Mouse (Mus musculus) kidney, adult 11 months (tissue): ENCODE data around the gene Babam2.

ENCODE experiments used
- DNase-seq: peaks from one replicate; pipeline ENCODE4 v3.0.0; 2022

The Babam2 gene

DNA sequence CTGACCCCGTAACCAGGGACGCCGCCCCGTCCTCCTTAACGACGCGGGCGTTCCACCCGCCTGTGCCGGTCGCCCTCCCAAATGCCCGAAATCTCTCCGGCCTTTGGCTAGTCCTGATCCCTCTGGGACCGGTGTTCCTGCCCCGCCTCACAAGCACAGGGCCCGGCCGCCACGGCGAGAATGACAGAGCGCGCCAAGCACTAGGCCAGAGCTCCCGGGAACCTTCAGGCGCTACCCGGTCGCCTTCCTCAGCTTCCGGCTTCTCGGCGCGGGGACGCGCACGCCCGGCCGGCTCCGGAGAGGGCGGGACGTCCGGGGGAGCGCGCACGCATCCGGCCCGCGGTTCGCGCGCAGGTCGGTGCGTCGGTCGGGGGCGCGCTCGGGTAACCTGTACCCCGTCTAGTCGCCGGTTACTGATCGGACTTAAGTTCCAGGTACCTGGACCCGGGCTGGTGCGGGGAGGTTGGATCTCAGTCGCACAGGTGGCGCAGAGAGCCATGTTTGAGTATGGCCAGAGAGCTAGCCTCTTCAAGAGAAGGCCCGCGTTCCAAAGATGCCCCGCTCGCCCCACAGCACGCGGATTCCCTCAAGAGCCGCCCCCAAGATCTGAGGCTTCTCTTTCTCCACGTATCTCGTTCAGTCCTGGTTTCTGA, at the start of gene Babam2:
TSS of gene Babam2 (plus strand) at position 41 of the 653 bp plus-strand sequence.
- DNase-seq = peak; percentile 91

DNA sequence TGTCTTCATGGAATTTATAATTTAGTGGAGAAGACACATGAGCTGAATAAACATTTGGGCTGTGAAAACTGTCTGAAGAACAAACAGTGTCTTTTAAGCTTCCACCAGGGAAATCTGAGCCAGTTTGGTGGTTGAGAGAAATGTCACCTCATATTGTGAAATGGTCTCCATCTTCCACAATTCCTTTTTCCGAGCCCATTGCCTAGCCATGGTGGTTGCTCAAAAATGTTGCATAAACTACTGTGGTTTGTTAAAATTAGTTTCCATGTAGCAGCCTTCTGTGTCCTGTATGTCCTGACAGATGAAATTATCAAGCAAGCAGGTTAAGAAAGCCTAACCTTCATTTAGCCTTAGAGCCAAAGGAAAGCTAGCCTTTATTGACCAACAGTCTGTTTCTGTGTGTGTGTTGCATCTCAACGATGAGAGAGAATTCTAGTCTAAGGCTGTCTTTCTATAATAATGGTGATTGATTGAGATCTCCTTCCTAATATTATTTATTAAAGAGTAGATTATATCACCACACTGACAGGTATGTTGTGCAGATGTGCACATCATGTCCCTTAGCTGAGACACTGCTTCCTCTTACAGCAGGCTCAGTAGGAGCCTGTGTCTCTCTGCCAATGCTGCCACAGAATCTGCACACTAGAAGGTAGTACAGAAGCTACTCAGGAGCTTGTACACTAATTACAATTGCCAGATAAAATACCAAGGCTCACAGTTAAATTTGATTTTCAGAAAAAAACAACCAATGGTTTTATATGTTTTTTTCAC, 46.8 kb upstream of the Babam2 start:
- DNase-seq = no peak

DNA sequence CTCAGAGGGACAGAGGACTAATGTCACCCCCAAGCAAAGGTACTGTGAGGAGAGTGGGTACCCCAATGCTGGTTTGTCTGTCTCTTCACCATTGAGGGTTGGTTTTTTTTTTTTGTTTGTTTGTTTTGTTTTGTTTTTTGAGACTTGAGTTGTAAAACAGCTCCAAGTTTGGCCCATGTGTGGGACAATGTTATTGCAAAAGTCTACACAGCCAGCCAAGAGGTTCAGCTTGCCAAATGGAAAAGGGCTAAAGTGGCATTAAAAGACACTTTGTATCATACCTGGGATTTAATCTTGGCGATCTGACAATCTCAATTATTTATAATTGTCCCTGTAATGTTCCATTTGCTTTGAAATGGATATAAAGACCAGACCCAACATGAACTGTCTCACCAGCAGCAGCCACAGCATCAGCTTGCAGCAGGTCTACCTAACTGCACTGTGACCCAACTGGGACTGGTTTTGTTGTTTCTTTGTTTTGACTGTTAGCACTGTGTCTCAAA, 41.7 kb upstream of the Babam2 start:
- no peak for DNase-seq

DNA sequence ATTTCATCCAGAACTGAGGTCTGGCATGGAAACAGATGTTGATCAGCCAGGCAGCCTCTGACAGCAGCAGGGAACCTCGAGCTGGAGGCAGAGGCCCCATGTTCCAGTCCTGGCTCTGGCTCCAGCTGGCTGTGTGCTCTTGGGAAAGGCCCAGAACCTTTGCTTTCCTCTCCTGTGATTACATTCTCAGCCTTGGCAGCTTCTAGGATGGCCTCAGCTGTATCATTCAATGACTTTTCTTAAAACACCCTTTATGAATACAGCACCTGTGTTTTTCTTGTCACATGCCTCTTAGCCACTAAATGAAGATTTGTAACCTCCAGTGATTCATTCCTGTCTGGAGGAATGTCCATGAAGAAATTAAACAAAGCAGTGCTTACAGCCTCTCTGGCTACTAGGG, 31.3 kb upstream of the Babam2 start:
- no peak for DNase-seq

DNA sequence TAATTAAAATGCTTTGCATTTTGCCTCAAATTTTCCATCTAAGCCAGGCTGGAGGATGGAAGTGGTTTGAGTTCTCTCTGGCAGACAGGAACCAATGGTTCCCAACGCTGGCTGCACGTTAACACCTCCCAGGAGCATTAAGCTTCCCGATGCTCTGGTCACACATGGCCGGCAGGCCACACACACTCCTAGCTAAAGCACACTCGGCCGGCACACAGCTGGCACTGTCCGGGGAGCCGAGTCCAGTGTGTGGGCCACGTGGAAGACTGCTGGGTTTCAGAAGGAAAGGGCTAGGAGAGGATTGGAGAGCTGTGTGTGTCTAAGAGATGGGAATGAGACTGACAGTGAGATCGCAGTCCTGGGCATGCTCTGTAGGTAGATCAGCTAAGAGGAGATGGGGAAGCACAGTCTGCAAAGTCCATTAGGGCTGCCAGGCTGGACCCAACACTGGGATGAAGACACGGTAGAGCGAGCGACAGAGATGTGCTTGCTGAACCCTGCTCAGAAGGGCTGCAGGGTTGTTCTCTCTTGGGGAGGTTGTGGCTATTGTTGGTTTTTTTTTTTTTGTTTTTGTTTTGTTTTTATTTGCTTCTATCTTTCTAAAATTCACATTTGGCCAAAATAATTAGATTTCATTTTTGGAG, 29.0 kb upstream of the Babam2 start:
- DNase-seq = no peak

DNA sequence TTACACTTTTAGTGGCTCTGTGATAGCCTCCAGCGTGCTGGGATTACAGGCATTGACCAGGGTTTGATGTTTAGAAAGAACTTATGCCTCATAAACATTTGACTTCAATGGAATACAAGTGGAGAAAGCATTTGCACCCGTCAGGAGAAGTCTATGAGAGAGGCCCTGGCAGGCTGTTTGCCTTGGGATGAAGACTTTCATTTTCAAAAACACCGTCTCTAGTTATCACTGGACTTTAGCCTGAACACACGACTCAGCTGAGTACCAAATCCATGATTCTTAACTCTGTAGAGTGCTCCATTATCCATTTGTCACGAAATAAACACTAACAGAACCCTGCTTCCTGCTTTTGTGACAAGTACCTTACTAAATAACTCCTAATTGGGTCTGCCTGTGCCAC, 27.5 kb upstream of the Babam2 start:
- no peak for DNase-seq

DNA sequence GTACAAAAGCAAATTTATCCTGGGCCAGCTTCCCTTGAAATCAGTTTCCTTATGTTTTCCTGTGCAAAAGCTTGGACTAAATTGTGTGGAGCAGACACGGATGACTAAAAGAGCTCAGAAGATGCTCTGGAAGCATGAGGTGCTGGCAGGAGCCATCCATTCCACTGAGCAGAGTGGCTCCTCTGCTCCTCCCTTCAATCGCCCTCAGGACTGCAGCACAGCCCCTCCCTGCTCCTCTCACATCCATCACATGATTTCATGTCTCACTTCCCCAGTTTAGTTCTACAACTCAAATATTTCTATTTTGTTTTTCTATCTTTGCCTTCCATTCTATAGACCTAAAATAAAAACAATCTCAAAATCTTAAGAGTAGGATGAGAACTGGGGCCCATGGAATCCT, 26.3 kb upstream of the Babam2 start:
- no peak for DNase-seq

DNA sequence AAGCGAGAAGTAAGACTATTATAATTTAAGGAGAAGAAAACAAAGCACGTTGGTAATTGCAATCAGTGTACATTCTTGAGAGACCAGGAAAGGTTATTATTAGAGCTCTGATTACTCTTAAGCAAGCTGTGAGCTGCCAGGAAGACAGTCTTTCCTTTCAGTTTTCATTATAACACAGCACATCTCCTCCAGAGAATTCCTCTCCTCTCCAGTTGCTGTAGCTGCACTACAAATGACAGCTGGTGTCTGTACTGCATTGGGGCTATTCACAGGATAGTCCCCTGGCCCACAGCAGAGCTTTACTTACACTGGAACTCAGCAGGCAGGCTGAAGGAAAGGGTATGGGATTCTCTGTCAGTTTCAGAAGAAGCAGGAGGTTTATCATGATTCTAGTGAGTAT, 24.1 kb upstream of the Babam2 start:
- no peak for DNase-seq

DNA sequence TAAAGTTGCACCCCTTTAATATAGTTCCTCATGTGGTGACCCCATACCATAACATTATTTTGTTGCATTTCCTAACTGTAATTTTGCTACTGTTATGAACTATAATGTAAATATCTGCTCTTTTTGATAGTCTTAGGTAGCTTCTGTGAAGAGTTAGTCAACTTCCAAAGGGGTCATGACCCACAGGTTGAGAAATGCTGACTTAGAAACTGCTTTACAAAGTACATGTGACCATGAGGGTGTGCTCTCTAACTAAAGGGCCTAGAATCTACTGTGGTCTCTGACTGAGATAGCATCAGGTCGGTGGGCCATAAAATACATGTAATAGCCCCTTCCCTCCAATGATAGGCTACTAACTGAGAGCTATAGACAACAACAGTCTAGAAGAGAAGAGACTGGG, 19.5 kb upstream of the Babam2 start:
- no peak for DNase-seq

DNA sequence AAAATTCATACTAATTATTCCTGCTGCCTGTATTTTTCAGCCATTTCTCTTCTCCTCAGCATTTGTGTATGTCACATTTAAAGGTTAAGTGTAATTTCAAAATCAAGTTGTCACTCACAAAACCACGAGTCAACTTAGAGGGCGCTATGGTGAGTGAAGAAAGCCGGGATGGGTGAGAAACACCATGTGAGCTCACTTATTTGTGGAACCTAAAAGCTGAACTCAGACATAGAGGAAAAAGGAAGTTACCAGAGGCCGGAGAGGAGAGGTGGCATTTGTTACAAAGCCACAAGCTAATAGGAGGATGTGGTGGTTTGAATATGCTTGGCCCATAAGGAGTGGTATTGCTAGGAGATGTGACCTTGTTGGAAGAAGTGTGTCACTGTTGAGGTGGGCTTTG, 17.3 kb upstream of the Babam2 start:
- DNase-seq = no peak

DNA sequence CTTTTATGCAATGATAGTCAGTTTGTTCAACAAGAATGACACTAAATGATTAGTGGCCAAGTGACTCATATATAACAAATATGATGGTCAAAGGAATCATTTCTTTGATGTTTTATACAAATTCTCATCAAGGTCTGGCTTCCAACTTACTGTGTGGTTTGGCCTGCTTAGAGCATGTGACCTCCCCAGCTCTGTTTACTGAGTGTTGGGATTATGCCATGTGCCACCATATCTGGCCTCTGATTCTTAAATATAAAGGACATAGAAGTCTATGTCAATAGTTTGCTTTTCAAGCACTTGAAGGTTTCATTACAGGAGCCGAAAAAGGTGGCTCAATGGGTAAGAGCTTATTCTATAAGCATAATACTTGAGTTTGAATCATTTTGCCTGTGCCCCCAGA, 15.2 kb upstream of the Babam2 start:
- DNase-seq = no peak

DNA sequence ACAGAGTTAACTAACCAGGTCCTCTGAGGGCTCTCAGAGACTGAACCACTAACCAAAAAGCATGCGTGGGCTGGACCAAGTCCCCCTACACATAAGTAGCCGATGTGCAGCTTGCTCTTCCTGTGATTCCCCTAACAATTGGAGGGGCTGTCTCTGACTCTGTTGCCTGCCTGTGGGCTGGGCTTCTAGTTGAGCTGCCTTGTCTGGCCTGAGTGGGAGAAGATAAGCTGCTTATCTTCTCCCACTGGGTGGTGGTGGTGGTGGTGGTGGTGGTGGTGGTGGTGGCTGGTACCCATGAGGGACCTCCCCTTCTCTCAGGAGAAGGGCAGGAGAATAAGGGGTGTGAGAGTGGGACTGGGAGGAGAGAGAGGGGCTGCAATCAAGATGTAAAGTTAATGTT, 11.4 kb upstream of the Babam2 start:
- no peak for DNase-seq

DNA sequence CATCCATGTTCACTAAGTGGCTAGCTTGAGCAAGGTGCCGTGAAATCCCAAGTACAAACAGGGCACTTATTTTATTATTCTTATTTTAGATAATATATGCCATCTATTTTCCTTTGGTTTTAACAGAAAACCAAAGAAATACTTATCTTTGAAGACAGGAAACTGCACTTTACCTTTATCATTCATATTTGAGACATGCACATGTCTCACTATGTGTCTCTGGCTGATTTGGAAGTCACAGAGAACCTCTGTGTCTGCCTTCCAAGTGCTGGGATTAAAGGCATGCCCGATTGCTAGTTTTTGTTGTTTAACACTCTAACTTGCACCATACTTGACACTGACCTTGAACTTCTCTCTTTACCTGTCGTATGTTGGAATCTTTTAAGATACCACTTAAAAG, 9.5 kb upstream of the Babam2 start:
- DNase-seq = no peak

DNA sequence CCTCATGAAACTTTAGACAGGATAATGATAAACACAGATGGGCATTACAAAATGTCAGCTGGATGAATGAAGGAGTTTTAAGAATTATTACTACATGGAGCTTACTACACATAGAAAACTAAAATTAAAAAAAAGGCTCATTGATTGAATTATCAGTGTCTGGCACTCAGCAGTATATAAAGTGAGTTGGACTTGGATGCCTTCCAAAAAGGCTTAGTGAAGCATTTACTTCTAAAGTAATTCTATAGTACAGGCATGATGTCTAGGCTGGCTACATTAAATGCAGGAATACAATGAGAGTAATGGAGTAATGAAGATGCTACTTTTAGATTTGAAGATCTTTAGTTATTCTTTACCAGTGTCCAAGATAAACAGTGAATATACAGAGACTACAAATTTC, 4.3 kb upstream of the Babam2 start:
- DNase-seq = no peak

DNA sequence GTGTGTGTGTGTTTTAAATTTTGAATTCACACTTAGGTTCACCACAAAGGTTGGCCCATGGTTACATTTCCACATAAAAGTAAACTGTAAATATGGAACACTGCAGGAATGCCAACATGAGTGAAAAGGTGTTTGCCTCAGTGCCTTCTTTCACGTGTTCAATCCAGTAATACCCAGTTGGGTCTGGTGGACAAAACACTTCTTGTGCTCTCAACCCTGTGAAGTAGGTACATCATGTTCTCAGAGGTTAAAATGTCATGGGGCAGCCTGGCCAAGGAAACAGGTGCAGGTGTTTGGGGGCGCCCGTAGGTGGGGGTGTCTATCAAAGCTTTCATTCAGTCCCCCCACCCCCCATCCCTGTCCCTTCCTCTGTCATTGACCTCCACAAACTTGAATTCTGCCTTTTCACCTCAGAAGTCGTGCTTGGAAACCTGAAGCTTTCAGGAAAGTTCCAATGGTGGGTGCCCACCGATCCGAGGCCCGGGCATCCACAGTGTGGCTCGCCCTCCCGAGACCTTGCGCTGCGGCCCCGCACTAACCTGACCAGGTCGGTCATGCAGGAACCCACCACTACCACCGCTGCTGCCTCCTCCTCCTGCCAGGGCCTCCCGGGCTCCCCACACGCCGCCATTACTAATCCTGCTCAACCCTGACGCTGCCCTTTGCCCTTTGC, 377 bp upstream of the Babam2 start, which contains the start of gene Rbks:
TSS of gene Rbks (minus strand) at position 657 of the 673 bp plus-strand sequence.
- no peak for DNase-seq

DNA sequence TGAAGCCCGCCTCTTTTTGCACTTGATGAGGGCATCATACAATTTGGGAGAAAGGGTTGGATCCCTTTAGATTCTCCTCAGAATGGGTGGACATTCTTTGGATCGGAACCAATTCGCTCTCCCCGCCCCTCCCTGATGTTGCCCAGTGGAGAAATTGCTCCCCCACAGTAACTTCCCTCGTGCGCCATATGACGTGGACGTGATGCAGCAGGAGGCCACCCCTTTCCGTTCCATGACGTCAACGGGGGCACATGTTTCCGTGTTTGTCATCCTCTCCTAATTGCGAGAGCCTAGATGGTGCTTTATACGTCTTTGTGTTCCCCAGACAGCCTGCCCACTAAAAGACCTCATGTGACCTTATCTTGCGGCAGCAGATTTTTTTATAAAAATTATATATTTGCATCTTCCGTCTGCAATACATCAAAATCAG, 828 bp downstream of the Babam2 start:
- peak; percentile 85 for DNase-seq

DNA sequence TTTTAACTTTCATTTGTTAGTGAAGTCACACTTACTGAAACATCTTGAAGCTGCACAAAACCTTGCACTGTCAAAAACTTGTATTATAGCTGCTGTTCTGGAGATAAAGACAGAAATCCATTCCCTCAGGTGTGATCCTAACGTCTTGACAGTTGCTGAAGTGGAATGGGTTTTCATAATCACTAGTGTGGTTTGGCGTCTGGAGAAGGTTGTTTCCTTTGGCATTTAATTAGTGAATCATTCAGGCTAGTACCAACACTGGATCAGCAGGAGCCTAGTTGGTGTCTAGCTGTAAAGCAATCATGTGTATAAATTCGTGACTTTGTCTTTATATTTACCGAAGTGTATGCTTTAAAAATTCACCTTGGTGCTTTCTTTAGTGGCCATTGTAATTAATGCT, 1.4 kb downstream of the Babam2 start:
- DNase-seq = no peak

DNA sequence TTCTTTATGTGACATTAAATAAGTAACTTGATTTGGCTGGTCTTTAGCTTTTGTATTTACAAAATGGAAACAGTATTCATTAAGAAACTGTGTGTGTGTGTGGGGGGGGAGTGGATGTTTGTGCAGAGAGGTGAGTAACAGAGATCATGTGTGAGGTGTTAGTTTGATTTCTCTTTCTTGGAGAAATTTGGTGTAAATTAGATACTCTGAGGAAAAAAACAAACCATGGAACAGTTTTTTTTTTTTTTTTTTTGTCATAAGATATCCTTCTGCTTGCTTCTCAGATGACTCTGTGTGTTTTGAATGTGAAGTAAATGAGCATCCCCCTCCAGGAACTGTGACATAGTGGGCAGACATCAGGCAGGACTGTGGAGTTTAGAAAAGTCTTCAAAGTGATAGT, 1.9 kb downstream of the Babam2 start:
- DNase-seq = no peak

DNA sequence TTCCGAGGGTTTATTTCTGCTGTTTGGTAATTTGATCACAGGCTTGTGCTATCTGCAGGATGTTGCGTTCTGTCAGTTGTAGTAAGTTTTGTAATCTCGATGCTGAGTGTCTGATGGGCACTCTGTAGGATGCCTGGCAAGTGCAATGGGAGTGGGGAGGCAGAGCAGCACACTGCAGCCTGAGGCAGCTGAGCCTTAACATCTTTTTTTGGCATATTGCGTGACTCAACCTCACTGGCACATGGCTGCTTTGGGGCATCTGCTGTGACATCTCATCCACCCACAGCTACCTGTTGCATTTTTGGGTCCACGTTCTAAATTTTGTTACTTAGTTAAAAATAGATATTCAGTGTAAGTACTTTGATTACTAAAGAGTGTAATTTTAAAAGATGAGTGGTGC, 7.5 kb downstream of the Babam2 start:
- DNase-seq = no peak

DNA sequence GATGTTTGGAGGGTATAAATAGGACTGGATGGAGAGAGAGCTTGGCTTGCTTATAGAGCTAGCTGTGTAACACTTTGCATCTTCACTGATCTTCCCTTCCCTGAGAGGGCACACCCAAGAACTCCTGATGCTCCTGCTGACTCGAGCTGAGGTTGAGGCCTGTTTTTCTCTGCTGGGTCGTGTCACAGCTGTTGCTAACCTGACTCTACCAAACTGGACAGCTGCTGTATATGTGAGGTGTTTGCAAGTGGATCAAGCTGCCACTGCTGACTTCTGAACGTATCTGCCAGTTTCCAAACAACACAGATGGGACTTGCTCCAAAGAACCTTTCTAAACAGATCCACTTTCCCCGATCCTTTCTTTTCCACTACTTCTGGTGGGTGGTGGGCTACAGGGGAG, 9.3 kb downstream of the Babam2 start:
- DNase-seq = no peak

DNA sequence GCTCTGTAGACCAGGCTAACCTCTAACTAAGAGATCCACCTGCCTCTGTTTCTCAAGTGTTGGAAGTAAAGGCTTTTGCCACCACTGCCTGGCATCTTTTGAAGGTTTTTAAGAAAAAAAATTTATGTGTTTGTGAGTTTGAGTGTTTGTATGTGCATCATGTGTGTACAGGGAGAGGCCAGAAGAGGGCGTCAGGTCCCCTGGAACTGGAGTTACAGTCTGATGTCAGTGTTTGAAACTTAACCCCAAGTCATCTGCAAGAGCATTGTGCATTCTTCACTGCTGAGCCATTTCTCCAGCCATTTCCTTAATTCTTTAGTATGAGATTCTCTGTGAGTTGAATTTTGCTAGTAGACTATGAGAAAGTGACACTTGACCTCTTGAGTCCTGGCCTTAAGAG, 11.9 kb downstream of the Babam2 start:
- no peak for DNase-seq

DNA sequence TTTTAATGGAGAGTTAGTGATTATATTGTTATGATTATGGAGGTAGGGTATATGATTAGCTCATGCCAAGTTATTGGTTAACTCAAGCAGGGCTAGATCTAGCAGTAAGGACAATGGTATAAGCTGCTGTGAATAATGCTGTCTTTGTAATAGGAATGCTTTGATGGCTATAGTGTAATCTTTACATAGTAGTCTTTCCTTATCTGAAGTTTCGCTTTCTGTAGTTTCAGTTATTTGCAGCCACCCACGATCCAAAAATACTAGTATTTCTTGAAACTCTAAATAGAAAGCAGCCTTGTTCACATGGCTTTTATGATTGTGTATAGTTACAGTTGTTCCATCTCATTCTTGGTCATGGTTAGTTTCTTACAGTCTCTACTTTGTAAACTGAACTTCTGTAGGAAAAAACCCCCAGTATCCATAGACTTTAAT, 15.8 kb downstream of the Babam2 start:
- DNase-seq = no peak

DNA sequence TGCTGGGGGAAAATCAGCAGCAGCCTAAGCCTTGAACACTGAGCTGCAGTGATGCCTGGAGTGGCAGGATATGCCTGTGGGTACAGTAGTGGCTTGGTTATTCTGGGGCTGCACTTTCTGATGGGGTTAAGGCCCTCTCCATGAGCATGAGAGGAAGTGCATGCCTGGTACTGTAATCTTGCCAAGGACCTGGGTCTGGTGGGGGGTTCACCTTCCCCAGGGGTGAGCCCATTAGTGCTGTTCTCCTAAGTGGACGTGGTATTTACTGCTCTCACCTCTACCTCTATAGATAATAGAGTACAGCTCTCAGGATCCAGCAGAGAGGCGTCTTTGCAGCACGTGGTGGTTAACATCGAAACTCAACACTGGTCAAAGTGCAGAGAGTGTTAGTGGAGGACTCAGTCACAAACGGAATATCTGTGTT, 16.4 kb downstream of the Babam2 start:
- no peak for DNase-seq
